Mouse (Mus musculus) thymus, adult 2 months (tissue): ENCODE results near the gene Bmt2. TPM values are rescaled to one million over a fixed set of nuclear protein-coding genes. Genes with fewer than 3 reads are reported as not detected.

Experiments used
- DNase-seq: peaks from one replicate; pipeline ENCODE4 v3.0.0; 2021
- H3K27ac ChIP-seq: fragments of 200-500 bp; 2 replicates; pipeline ENCODE4 v1.5.1; 2012; ENCODE audit warnings: low read length, control low read depth; ENCODE audit not compliant: control insufficient read depth, insufficient read depth
- H3K27me3 ChIP-seq: fragments of 200-500 bp; 2 replicates; pipeline ENCODE4 v1.6.1; 2012; ENCODE audit warnings: mild to moderate bottlenecking, low read length, moderate library complexity, mixed read lengths; ENCODE audit not compliant: control insufficient read depth, insufficient read depth
- H3K36me3 ChIP-seq: fragments of 200-500 bp; 2 replicates; pipeline ENCODE4 v1.6.1; 2012; ENCODE audit warnings: mild to moderate bottlenecking, low read length, moderate library complexity; ENCODE audit not compliant: control insufficient read depth, insufficient read depth
- H3K4me1 ChIP-seq: fragments of 200-500 bp; replicated peaks from 2 replicates; pipeline ENCODE4 v1.6.1; 2012; ENCODE audit warnings: low read length; ENCODE audit not compliant: control insufficient read depth, insufficient read depth
- H3K4me3 ChIP-seq: fragments of 200-500 bp; 2 replicates; pipeline ENCODE4 v1.5.1; 2012; ENCODE audit warnings: mild to moderate bottlenecking, low read length, control low read depth, moderate library complexity; ENCODE audit not compliant: control insufficient read depth, insufficient read depth
- CTCF ChIP-seq: fragments of 200-500 bp; IDR thresholded peaks from 2 replicates; pipeline ENCODE4 v1.5.1; 2012; ENCODE audit warnings: mild to moderate bottlenecking, control low read depth, low read length, moderate library complexity, borderline replicate concordance; ENCODE audit not compliant: control insufficient read depth, poor library complexity, insufficient read depth; ENCODE audit errors: extremely low read depth
- POLR2A ChIP-seq: fragments of 200-500 bp; IDR thresholded peaks from 2 replicates; pipeline ENCODE4 v1.6.1; 2012; ENCODE audit warnings: mild to moderate bottlenecking, low read length, control low read depth, moderate library complexity; ENCODE audit not compliant: control insufficient read depth, poor library complexity, insufficient read depth; ENCODE audit errors: extremely low read depth
- whole genome bisulfite sequencing: fragments of 180-500 bp; shearing (Covaris S2); methylation state at CpG from one replicate; pipeline ENCODE4 v1.1.7; 2018; 5-methylcytosine and 5-hydroxymethylcytosine counted together
- polyA plus RNA-seq: library from polyadenylated mRNA; depleted of rRNA; stranded (reverse); fragments of >200 nt; gene quantifications from 2 replicates; pipeline ENCODE4 v1.2.3, GENCODE M21; 2012

Bmt2 gene
- polyA plus RNA-seq, 1 experiment = 3.3 TPM

DNA sequence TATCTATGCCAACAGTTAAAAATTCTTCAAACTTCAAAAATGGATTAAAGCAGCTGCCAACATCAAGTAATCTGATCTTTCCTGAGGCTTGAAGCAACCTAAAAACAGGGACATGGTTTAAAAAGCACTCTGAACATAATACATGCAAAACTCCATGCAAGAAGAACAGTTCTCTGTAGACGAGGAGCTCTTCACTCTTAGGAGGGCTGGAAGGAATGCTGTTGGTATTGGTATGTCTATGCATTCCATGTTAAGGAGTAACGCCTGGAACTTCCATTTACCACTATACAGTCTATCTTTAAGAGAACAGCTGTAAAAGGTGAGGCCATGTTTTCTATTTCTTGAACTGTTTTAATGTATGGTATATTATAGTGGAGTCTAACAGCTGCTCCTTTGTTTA lies 47.2 kb downstream of the Bmt2 start:
- 95% methylated on average over 2 of the region's 2 CpGs for WGBS
- TF ChIP-seq POLR2A (no peak), CTCF (no peak)
- DNase-seq = no peak
- Histone ChIP-seq H3K27ac (no peak overlapping the region), H3K27me3 (no peaks in the 10 kb centered on the region), H3K4me3 (no peak overlapping the region), H3K36me3 (peaks cover 9% of the 10 kb centered on the region), H3K4me1 (no peaks in the 10 kb centered on the region)

DNA sequence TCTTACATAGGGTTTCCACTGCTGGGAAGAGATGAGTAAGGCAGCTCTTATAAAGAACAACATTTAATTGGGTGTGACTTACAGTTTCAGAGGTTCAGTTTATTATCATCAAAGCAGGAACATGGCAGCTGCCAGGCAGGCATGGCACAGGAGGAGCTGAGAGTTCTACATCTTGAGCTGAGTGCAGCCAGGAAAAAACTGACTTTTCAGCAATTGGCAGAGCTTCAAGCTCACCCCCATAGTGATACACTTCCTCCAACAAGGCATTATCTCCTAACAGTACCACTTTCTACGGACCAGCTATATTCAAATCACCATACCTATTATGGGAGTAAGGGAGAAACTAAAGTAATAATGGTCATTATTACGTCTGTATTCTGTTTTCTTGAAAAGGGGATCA lies 58.1 kb downstream of the Bmt2 start:
- no peaks in the 10 kb centered on the region for H3K27me3 ChIP-seq
- no peak for DNase-seq
- TF ChIP-seq CTCF (no peak), POLR2A (no peak)
- no peaks in the 10 kb centered on the region for H3K36me3 ChIP-seq
- no peak overlapping the region for H3K4me3 ChIP-seq
- H3K4me1 ChIP-seq = no peaks in the 10 kb centered on the region
- 83% methylated on average over 2 of the region's 2 CpGs for WGBS
- no peak overlapping the region for H3K27ac ChIP-seq

DNA sequence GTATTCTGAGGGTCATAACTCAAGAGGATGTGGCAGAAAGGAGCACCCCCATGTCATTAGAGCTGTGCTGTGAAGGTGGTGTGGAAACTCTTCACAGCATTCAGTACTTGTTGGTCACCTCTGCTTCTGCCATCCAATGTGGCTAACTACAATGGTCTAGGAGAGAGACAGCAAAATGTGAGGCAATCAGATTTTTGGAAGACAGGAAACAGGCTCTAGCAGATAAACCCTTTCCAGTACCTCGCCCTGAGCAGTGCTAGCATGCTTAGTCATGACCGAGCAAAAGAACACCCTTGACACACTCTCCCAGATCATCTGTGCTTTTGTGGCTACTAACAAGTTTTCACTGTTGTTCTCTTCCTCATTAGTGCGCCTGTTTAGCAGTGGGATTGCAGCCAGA lies 60.7 kb downstream of the Bmt2 start:
- DNase-seq = no peak
- H3K4me3 ChIP-seq = no peak overlapping the region
- no peak for TF ChIP-seq POLR2A
- TF ChIP-seq CTCF = no peak
- H3K36me3 ChIP-seq = no peaks in the 10 kb centered on the region
- no peaks in the 10 kb centered on the region for H3K27me3 ChIP-seq
- no peak overlapping the region for H3K27ac ChIP-seq
- WGBS = 39% methylated on average over 3 of the region's 3 CpGs
- no peaks in the 10 kb centered on the region for H3K4me1 ChIP-seq

DNA sequence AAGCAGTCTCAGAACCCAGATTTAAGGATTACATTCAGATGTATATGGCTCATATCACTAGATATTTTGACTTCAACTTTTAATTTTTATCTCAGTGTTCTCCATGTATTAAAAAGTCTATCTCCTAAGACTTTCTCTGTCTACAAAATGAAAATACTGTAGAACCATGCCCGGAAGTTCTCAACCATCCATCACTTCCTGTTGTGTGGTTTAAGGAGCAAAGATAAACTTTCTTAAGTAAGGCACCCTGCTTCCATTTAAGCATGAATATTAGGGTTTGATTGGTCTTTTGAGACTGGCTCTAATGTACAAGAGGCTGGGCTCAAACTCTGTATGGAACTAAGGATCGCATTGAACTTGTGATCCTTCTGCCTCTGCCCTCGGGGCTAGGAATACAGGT lies 63.2 kb downstream of the Bmt2 start:
- Histone ChIP-seq H3K36me3 (no peaks in the 10 kb centered on the region), H3K27ac (no peak overlapping the region), H3K4me3 (no peak overlapping the region), H3K27me3 (no peaks in the 10 kb centered on the region), H3K4me1 (no peaks in the 10 kb centered on the region)
- TF ChIP-seq CTCF = no peak
- TF ChIP-seq POLR2A = no peak
- no peak for DNase-seq
- 69% methylated on average over 3 of the region's 3 CpGs for WGBS

DNA sequence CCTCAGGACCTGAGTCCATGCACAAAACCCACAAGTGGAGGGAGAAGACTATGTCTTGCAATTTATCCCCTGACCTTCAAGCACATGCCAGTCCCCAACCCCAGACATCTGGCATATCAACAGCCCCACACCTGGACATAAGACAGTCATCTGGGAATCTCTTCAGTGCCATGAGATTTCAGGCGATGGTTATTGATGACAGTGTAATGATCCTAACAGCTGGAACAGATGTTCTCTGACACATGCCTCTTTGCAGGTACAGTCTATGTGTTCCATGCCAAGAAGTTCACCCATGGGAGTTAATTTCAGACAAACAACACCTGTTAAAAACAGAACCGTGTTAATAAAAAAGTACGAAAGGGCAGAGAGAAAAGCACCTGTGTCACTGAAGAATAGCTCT lies 64.1 kb downstream of the Bmt2 start:
- WGBS = 94% methylated on average over 3 of the region's 3 CpGs
- H3K4me1 ChIP-seq = no peaks in the 10 kb centered on the region

DNA sequence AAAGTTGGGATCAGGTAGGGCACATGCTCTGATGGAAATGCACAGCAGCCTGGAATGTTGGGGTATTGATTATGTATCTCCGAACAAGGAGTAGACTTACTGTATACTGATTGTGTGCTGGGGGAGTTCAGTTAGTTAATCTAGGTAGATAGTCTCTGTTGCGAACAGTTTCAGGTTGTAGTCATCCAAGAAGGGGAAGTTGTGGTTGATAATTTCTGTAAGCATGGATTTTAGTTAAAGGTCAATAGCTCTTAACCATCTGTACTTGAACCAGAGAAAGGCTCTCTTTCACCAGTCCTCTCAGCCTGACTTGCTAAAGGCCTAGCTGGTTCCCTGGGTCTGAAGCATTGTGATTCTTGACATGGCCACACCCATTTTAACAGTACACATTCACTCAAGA lies 66.9 kb downstream of the Bmt2 start:
- TF ChIP-seq CTCF (no peak), POLR2A (no peak)
- Histone ChIP-seq H3K27ac (no peak overlapping the region), H3K4me3 (no peak overlapping the region), H3K36me3 (no peaks in the 10 kb centered on the region), H3K4me1 (no peaks in the 10 kb centered on the region; the same call in 1 of the 2 replicates), H3K27me3 (no peaks in the 10 kb centered on the region)
- 95% methylated on average over 2 of the region's 2 CpGs for WGBS
- DNase-seq = no peak

More for the DNA sequence above, 64.1 kb downstream of the Bmt2 start:
- DNase-seq = no peak
- no peak overlapping the region for H3K4me3 ChIP-seq
- H3K36me3 ChIP-seq = no peaks in the 10 kb centered on the region
- no peak for TF ChIP-seq CTCF
- TF ChIP-seq POLR2A = no peak
- no peaks in the 10 kb centered on the region for H3K27me3 ChIP-seq
- H3K27ac ChIP-seq = no peak overlapping the region

DNA sequence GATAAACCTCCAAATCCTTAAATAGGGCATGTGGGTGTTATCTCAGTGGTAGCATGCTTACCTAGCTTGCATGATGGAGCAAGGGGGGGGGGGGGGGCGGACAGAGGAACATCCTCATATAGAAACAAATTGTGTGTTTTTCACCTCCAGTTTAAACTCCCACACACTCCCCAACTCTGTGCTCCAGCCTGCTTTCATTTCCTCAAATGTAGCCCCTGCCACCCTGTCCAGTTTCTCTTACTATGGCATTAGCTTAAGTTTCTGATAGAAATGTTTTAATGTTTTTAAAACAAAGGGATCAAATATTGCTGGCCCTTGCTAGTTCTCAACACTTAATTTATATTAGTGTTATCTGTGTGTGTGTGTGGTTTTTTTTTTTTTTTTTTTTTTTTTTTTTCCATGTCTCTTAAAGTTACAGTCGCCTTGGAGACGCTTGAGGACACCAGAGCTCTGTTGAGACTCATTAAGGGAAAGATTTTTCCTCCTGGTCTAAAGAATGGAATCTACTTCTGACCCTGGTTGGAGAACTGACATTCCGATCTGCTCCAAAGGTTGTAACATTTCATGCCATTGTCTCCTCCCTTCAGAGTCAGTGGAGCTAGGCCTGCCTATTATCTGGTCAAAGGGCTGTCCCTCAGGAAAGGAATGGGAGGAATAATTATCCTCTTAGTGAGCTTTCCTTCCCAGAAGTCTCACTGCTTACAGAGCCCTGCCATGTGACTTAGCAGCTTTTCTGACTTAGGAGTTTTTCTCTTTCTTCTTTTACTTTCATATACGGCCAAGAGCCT lies 68.2 kb downstream of the Bmt2 start:
- H3K27ac ChIP-seq = no peak overlapping the region
- H3K4me1 ChIP-seq = no peaks in the 10 kb centered on the region; the same call in 1 of the 2 replicates
- H3K27me3 ChIP-seq = no peaks in the 10 kb centered on the region
- H3K36me3 ChIP-seq = no peaks in the 10 kb centered on the region
- no peak for DNase-seq
- H3K4me3 ChIP-seq = no peak overlapping the region
- no peak for TF ChIP-seq CTCF
- no peak for TF ChIP-seq POLR2A
- WGBS = 90% methylated on average over 5 of the region's 5 CpGs
